15 mouse cellular contexts compared by ENCODE assay signal in the genomic region with DNA sequence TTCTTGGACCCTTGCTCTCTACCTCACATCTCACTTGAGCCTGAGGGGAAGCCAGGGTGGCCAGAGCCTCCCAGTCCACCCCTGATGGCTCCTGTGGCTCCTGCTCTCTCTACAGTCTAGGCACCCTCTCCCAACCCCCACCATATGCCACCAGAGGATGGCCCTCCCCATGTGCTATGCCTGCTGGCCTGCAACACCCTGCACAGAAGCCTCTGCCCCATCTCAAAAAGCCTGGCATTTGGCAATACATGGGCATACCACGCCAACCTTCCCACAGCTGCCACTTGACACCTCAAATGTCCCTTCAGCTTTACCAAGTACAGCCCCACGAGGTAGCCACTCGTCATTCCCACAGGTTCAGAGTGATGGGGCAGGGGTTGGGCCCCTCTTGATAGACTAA. TPM values are rescaled to one million over a fixed set of nuclear protein-coding genes. Genes with fewer than 3 reads are reported as not detected.
DNase-seq lines count a peak whose midpoint lies in the region; ATAC-seq and TF ChIP-seq lines count a peak whose summit lies in the region.
"Had no signal": no experiment of that assay in that cellular context is flagged by ENCODE, and none has a peak within 500 bp of the region (broad histone marks: within the 10 kb centered on the region; RNA-seq: fewer than 3 reads in every experiment).

No protein-coding gene starts in this region.

- 55% methylated on average over 3 of the region's 3 CpGs for WGBS in kidney, postnatal 0 days
- WGBS in kidney, embryonic 16.5 days = 70% methylated on average over 3 of the region's 3 CpGs
- 77% methylated on average over 3 of the region's 3 CpGs for WGBS in embryonic facial prominence, embryonic 14.5 days

- DNase-seq in cerebellum, adult 11 months = peak; percentile 34
- DNase-seq in cerebellum, postnatal 36 days = no peak
- no peak for DNase-seq in kidney, postnatal 0 days (ENCODE audit: low spot score)
- no peak for DNase-seq in embryonic facial prominence, embryonic 14.5 days (ENCODE audit: low spot score)
- no peak for DNase-seq in spleen, postnatal 4 days (ENCODE audit: low spot score in 2 of 2)
- DNase-seq in spleen, postnatal 36 days (ENCODE audit: low spot score in 2 of 2) = no peak
- DNase-seq: cerebellum, adult 9-10 months; left cerebral cortex, postnatal 4 days; lung, adult 18-20 months; thymus, adult 18-20 months had no signal

- no peak overlapping the region for H3K4me3 ChIP-seq in kidney, postnatal 0 days (replicated peaks; ENCODE audit: low read depth, low read length)
- no peak overlapping the region for H3K4me3 ChIP-seq in kidney, embryonic 16.5 days (ENCODE audit: low read length)
- no peak overlapping the region for H3K4me3 ChIP-seq in embryonic facial prominence, embryonic 14.5 days (ENCODE audit: low read depth, low read length)
- H3K4me3 ChIP-seq: embryonic facial prominence, embryonic 12.5 days; intestine, embryonic 15.5 days had no signal

- H3K9ac ChIP-seq in kidney, postnatal 0 days (ENCODE audit: low read depth, low read length) = no peak overlapping the region
- no peak overlapping the region for H3K9ac ChIP-seq in kidney, embryonic 16.5 days (replicated peaks; ENCODE audit: low read length)
- 0 out of 2 replicates have a peak overlapping the region, but pooled peaks have one; percentile 8 for H3K9ac ChIP-seq in embryonic facial prominence, embryonic 14.5 days (ENCODE audit: low read depth, low read length)
- H3K9ac ChIP-seq: embryonic facial prominence, embryonic 12.5 days; intestine, embryonic 15.5 days had no signal

- no peak for ATAC-seq in kidney, postnatal 0 days (replicated peaks; ENCODE audit: low FRiP score, low read depth)
- ATAC-seq in kidney, embryonic 16.5 days (ENCODE audit: low FRiP score, low TSS enrichment) = no peak
- no peak for ATAC-seq in embryonic facial prominence, embryonic 14.5 days (ENCODE audit: low read depth)
- 0 out of 2 replicates have a peak, but pooled peaks have one; percentile 6 for ATAC-seq in megakaryocyte progenitor cell, adult 5-6 weeks (replicated peaks; ENCODE audit: poor library complexity)
- ATAC-seq: intestine, embryonic 15.5 days had no signal

- no peaks in the 10 kb centered on the region for H3K36me3 ChIP-seq in kidney, postnatal 0 days (ENCODE audit: insufficient read depth, low read length)
- no peaks in the 10 kb centered on the region for H3K36me3 ChIP-seq in kidney, embryonic 16.5 days (ENCODE audit: insufficient read depth, low read length)
- H3K36me3 ChIP-seq in embryonic facial prominence, embryonic 14.5 days (ENCODE audit: control insufficient read depth, insufficient read depth, low read length) = no peaks in the 10 kb centered on the region
- H3K36me3 ChIP-seq: embryonic facial prominence, embryonic 12.5 days; intestine, embryonic 15.5 days had no signal

- no peaks in the 10 kb centered on the region for H3K27me3 ChIP-seq in kidney, postnatal 0 days (ENCODE audit: insufficient read depth, low read length)
- H3K27me3 ChIP-seq in kidney, embryonic 16.5 days (ENCODE audit: insufficient read depth, low read length) = no peaks in the 10 kb centered on the region
- no peaks in the 10 kb centered on the region for H3K27me3 ChIP-seq in embryonic facial prominence, embryonic 14.5 days (replicated peaks; ENCODE audit: control insufficient read depth, insufficient read depth, low read length)
- H3K27me3 ChIP-seq: embryonic facial prominence, embryonic 12.5 days; intestine, embryonic 15.5 days had no signal

- no peak for TF ChIP-seq CTCF in kidney, postnatal 0 days (IDR thresholded peaks at IDR 0.05; ENCODE audit: low read depth)

- H3K27ac ChIP-seq in kidney, postnatal 0 days = 0 out of 2 replicates have a peak overlapping the region, but pooled peaks have one; percentile 50
- no peak overlapping the region for H3K27ac ChIP-seq in kidney, embryonic 16.5 days (ENCODE audit: low read length)
- no peak overlapping the region for H3K27ac ChIP-seq in embryonic facial prominence, embryonic 14.5 days (replicated peaks; ENCODE audit: low read depth, low read length)
- H3K27ac ChIP-seq: embryonic facial prominence, embryonic 12.5 days; intestine, embryonic 15.5 days had no signal

- H3K4me1 ChIP-seq in kidney, postnatal 0 days (replicated peaks; ENCODE audit: insufficient read depth, low read length) = peaks cover 23% of the 10 kb centered on the region
- peaks cover 44% of the 10 kb centered on the region for H3K4me1 ChIP-seq in kidney, embryonic 16.5 days (ENCODE audit: insufficient read depth, low read length)
- H3K4me1 ChIP-seq in embryonic facial prominence, embryonic 14.5 days (ENCODE audit: control insufficient read depth, insufficient read depth, low read length) = peaks cover 15% of the 10 kb centered on the region; the same call in 1 of the 2 replicates

- H3K9me3 ChIP-seq in kidney, postnatal 0 days (replicated peaks; ENCODE audit: low read length) = no peaks in the 10 kb centered on the region
- H3K9me3 ChIP-seq in kidney, embryonic 16.5 days (ENCODE audit: low read length) = no peaks in the 10 kb centered on the region
- H3K9me3 ChIP-seq in embryonic facial prominence, embryonic 14.5 days (ENCODE audit: control insufficient read depth, low read length) = no peaks in the 10 kb centered on the region
- H3K9me3 ChIP-seq: embryonic facial prominence, embryonic 12.5 days; intestine, embryonic 15.5 days had no signal

- no peak overlapping the region for H3K4me2 ChIP-seq in kidney, postnatal 0 days (ENCODE audit: low read length)
- H3K4me2 ChIP-seq in kidney, embryonic 16.5 days (replicated peaks; ENCODE audit: low read depth, low read length) = no peak overlapping the region
- H3K4me2 ChIP-seq in embryonic facial prominence, embryonic 14.5 days (ENCODE audit: low read depth, low read length) = no peak overlapping the region
- H3K4me2 ChIP-seq: embryonic facial prominence, embryonic 12.5 days; intestine, embryonic 15.5 days had no signal

RNA-seq across cellular contexts. Expression of gene Zcchc14, which starts 9.9 kb away (rescaled TPM):
- polyA plus RNA-seq in kidney, postnatal 0 days (2015; fragmentation: Nextera tagmentation; extraction: Ambion mirVana) = 10.9 and 13.5 TPM in 2 replicates
- 16.4 and 17.8 TPM in 2 replicates for polyA plus RNA-seq in kidney, embryonic 16.5 days (2015; fragmentation: Nextera tagmentation; extraction: Ambion mirVana)
- 21.3 and 23.0 TPM in 2 replicates for polyA plus RNA-seq in embryonic facial prominence, embryonic 14.5 days (2014; fragmentation: Nextera tagmentation; extraction: Ambion mirVana)
- 0.07 TPM in 1 of 2 replicates, not detected in the other for total RNA-seq in megakaryocyte progenitor cell, adult 5-6 weeks (2015)
- 0.04 TPM in 1 of 2 replicates, not detected in the other for total RNA-seq in megakaryocyte progenitor cell, adult 5-6 weeks (2017)
- total RNA-seq: monocyte, adult 5-6 weeks had no signal

RNA-seq across cellular contexts. Expression of gene Map1lc3b, which starts 52.6 kb away (rescaled TPM):
- polyA plus RNA-seq in kidney, postnatal 0 days (2015; fragmentation: Nextera tagmentation; extraction: Ambion mirVana) = 281 and 284 TPM in 2 replicates
- polyA plus RNA-seq in kidney, embryonic 16.5 days (2015; fragmentation: Nextera tagmentation; extraction: Ambion mirVana) = 201 and 211 TPM in 2 replicates
- polyA plus RNA-seq in embryonic facial prominence, embryonic 14.5 days (2014; fragmentation: Nextera tagmentation; extraction: Ambion mirVana) = 224 and 237 TPM in 2 replicates
- total RNA-seq in megakaryocyte progenitor cell, adult 5-6 weeks (2015) = 73.8 and 74.5 TPM in 2 replicates
- total RNA-seq in megakaryocyte progenitor cell, adult 5-6 weeks (2017) = 65.9 and 78.6 TPM in 2 replicates
